Mouse (Mus musculus): ENCODE data around the gene Tsc22d3.

Gene Tsc22d3

GRCm38 (mm10) chrX:140600410-140601109, at the start of gene Tsc22d3:
Gene Tsc22d3, minus strand, starts transcription at chrX:140600659.
- peak; percentile 63 for DNase-seq (ENCODE audit: low read depth, low spot score)

DNA sequence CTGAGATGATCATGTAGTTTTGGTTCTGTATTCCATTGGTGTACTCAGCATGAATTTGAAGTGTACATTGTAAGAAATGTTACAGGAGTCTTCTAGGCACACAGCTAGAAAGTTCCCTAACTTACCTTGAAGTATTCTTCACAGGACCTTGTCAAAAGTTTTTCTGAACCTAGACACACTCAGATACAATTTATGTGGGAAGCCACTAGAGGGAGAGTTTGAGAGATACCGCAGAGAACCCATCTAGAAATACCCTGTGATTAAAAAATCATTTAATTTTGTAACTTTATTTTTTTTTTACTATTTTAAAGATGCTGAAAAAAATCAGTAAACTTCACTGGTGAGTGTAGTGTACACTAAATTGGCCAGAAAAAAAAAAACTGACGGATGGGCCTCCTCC, 39.1 kb upstream of the Tsc22d3 start:
- no peak for DNase-seq (ENCODE audit: low read depth, low spot score)

DNA sequence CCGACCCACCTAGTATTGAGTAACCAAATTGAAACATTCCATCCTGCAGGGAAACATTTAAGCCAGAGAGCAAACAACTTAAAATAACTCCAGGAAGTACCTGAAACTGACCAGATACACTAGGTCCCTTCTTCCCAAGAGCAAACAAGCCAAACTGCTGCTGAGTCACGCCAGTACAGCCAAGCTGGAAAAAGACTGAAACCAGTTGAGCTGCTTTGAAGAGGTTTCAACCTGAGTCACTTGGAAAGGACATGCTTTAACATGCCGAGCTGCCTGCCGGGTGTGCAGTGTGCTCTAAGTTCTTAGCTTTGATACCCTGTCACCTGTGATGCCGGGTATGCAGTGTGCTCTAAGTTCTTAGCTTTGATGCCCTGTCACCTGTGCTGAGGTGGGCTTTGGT, 37.6 kb upstream of the Tsc22d3 start:
- DNase-seq (ENCODE audit: low read depth, low spot score) = no peak

DNA sequence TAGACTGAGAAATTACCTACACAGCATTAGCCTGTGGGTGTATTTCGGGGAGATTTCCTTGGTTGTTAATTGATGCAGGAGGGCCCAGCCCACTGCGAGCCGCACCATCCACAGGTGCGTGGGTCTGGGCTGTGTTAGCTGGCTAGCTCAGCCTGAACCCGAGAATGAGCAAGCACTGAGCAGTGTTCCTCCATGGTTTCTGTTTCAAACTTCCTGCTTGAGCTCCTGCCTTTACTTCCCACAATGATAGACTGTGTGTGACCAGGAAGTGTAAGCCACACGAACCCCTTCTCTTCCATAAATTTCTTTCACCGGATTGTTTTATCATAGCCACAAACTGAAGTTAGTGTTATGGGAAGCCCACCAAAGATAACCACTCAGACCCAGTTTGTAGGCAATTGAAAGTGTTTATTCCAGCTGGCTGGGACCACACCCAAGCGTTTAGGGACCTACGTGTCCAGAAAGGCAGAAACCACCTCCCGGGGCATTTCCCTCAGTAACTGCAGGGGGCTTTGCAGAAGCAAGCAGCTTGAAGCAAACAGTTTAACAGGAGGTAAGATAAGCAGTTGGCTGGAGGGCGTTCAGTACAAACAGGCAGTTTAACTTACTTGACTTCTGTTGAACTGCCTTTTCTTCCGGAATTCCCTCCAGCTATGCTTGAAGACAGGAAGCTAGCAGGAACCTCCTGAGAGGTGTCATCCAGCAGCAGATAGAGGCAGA, 24.6 kb upstream of the Tsc22d3 start:
- no peak for DNase-seq (ENCODE audit: low read depth, low spot score)

DNA sequence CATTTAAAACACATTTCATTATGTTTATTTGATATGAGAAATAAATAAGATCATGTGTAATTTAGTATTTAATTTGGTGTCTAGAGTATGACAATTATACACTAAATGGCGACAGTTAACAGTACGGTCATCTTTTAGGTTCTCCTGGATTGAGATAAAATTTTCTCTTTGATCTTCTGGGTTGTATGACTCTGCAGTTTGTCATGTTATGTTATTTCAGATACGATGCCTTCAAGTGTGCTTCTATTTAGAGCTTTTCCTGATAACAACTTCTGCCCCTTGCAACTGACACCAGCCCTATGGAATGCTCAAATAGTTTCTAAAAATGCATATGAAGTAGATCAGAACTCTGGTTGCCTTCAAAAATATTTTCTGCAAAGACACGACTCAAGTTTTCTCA, 9.5 kb upstream of the Tsc22d3 start:
- no peak for DNase-seq (ENCODE audit: low read depth, low spot score)

- DNase-seq (ENCODE audit: low read depth, low spot score) = peak; percentile 1
These were observed 1.4 kb upstream of the Tsc22d3 start for GRCm38 (mm10) chrX:140601884-140602283.

DNA sequence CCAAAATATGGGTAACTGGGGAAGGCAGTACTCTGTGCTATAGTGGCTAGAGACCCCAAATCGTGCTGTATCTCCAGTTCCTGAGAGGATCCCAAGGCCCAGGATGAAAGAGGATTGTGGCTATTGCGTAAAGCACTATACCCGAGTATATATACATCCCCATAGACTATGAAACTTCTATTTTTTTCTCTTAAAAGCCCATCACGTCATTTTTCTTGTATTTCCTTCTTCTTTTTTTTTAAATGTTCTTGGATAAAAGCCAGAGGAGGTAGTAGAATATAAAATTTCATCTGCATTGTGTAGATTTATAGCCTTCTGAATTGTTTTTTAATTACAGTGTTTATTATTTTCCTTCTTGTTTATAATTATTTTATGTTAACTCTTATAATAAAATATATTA, 852 bp upstream of the Tsc22d3 start:
- no peak for DNase-seq (ENCODE audit: low read depth, low spot score)

DNA sequence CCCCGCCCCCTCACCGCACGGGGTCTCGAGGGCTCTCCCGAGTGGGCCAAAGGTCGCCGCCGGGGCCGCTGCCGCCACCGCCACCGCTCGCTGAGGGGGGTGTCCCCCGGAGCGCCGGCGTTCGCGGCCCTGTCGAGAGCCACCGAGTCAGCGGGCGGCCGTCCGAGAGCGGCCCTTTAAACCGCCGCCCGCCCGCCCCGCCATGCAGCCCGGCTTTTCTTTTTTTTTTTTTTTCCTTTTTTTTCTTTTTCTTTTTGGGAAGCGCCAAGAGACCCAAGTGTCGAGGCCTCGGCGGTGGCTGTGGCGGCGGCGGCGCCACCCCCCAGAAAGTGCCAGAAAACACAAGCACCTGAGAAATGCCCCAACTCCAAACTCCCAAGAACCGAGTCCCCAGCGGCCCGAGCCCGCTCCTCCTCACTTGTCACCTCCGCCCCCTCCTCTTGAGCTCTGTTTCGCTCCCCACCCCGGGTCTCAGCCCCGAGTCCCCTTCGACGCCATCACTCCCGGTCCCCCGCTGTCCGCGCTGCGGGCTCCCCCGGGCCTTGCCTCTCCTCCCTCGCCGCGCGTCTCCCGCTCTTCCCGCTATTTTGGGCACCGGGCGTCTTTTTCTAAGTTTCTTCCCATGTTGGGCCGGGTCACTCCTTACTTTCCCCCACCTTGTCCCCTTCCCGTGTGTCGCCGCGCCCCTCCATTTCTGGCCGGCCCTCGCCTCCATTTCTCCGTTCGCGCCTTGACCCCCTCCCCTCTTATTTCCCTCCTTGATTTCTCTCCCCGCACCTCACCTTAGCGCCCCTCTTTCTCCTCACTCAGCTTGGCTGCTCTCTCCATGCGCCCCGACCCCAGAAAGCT, 674 bp downstream of the Tsc22d3 start:
- DNase-seq (ENCODE audit: low read depth, low spot score) = peak; percentile 11

GRCm38 (mm10) chrX:140598850-140599560, 1.5 kb downstream of the Tsc22d3 start:
- peak; percentile 35 for DNase-seq (ENCODE audit: low read depth, low spot score)

DNA sequence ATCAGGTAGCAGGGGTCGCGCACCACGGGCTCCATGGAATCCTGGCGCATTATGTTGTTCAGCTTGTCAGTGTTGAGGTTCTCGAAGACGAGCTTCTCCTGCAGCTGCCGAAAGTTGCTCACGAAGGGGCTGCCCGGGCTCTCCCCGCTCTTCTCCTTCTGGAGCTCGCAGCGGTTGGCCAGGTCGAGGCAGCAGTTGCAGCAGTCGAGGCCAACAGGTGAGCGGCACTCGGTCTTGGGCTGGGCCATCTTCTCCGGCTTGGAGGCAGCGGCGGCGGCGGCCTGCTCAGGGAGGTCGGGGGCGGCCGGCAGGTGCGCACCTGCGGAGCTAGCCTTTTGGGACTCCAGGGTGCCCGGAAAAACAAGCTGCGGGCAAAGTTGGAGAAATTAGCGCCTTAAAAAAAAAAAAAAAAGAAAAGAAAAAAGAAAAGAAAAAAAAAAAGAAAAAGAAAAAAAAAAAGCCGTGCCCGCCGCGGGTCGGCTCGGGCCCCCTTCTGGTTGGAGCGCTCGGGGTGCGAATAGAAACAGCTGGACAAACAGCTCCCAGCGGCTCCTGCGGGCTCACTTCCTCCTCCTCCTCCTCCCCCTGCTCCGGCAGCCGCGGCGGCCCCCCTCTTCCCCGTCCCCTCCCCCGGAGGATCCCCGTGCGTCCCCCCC, 2.1 kb downstream of the Tsc22d3 start:
- DNase-seq (ENCODE audit: low read depth, low spot score) = peak; percentile 3

- DNase-seq (ENCODE audit: low read depth, low spot score) = no peak
These were observed 9.3 kb downstream of the Tsc22d3 start for GRCm38 (mm10) chrX:140591176-140591575.

DNA sequence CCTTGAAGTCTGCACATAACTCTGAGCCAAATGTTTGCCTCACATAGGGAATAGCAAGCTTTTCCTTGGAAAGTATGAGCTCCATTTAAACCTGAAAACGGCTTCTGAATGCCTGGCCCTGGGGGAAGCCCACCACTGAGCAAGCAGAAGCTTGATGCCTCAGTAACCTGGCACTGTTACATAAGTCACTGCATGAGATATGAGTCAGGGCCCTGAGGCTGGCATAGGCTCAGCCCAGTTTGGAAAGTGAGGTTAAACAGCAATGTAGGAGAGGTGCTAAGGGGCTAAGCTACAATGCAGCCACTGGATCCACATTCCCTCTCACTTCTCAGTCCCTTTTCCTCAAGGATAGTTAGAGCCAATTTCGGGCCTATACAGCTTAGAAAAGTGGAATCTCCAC, 10.3 kb downstream of the Tsc22d3 start:
- no peak for DNase-seq (ENCODE audit: low read depth, low spot score)

- DNase-seq (ENCODE audit: low read depth, low spot score) = no peak
These were observed 11.2 kb downstream of the Tsc22d3 start for GRCm38 (mm10) chrX:140589194-140589751.

DNA sequence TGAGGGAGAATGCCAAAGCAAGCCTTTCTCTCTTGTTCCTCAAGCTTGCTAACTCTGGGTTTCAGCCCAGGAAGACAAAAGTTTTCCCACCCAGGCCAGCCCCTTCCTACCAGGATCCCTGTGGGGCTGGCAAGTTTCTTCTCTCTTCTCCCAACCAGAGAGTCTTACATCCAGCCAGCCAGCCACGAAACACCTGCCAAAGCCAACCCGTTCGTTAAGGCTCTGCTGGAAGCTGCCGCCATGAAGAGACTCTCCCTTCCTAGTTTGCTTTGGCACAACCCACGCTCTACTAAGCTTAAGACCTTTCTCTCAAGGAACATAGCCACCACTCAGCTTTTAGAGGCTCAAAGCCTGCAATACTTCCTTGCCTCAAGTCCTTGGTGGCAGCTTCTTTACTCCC, 11.9 kb downstream of the Tsc22d3 start:
- DNase-seq (ENCODE audit: low read depth, low spot score) = no peak

DNA sequence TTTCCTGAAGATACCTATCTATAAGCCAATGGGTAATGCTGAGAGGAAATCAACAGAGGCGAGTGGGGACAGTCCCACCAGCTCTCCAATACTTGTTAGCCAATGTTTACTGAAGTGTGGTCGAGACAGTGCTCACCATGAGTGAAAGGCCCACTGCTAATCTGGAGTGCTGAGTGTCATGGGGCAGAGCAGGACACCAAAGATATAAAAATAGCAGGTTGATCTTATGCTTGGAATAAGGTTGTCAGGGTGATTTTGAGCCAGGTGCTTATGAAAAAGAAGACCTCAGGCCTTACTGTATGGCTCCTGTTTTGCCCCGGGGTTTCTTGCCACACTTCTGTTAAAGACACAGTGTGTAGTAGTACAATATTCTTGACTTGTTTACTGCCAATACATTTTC, 20.0 kb downstream of the Tsc22d3 start:
- DNase-seq (ENCODE audit: low read depth, low spot score) = no peak

DNA sequence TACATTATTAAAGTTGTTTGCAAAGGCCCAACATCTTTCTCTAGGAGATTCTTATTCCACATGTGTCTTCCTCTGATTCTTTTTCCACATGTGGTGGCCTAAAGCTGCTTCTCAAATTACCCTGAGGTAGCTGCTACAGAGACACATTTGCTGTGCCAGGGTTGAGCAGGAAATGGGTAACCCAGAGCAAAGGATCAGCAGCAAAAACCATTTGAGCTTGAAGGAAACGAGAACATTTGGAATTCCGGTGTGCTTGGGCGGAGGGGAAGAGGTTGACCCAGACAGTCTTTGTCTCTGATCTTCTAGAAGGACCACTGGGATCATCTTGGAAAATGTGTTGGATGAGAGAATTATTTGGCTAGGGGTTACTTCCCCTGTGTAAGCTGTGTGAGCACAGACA, 24.8 kb downstream of the Tsc22d3 start:
- DNase-seq (ENCODE audit: low read depth, low spot score) = no peak

GRCm38 (mm10) chrX:140575200-140575599, 25.3 kb downstream of the Tsc22d3 start:
- no peak for DNase-seq (ENCODE audit: low read depth, low spot score)

DNA sequence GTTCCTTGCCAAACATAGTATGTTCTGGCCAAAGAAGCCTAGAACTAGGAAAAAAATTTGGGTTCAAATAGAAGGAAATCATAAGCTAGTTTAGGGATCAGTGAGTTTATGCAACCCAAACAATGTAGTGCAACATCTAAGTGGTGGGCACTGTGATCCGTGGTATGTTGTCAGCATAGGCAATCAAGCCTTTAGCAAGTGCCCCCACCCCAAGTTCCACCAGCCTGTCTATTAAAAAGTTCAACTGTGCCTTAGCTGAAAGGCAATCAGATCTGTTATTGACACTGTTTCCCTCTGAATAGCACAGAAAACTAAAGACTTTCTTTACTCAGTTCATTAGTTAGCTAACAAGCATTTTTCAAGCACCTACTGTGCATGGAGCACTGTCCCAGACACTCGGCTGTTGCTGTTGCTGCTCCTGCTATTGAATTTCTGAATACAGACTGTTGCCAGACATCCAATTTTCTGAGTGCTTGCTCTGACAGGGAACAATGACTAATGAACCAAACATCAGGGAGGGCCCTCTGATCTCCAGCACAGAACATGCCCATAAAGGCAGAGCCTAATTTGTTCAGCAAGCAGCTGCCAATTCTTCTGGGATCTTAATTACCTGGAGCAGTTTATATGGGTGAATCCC, 27.6 kb downstream of the Tsc22d3 start:
- no peak for DNase-seq (ENCODE audit: low read depth, low spot score)

- no peak for DNase-seq (ENCODE audit: low read depth, low spot score)
These were observed 30.9 kb downstream of the Tsc22d3 start for GRCm38 (mm10) chrX:140569595-140569994.

DNA sequence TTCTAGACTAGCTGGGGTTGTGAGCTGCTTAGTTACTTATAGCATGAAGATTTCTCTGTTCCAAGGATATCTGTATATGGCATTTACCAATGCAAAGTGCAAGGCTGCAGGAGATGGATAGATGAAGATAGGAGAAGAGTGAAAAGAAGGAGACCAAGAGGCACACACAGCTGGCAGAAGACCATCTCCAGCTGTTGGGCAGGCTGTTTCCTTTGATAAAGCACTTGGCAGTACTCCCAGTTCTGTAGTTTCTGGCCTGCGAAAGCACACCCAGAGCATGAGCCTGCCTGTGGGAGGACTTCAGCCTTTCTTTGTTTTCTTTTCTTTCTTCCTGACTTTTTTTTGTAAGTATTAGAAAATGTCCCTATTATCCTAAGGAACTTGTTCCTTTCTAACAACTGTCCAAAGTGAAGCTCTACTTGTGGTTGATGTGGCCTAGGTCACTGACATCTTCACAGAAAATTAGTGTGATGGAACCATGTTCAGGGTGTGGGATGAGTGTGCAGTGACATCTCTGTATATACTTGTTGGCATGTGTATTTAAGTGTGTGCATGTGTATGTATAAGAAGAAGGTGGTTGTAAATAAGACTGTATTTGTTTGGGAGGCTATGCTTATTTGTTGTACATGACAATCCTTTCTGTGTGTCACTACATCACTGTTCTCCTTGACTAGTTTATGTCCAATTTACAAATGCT, 32.6 kb downstream of the Tsc22d3 start:
- no peak for DNase-seq (ENCODE audit: low read depth, low spot score)
